Mouse (Mus musculus): Measurements from ENCODE around the gene Sbno2.

DNA sequence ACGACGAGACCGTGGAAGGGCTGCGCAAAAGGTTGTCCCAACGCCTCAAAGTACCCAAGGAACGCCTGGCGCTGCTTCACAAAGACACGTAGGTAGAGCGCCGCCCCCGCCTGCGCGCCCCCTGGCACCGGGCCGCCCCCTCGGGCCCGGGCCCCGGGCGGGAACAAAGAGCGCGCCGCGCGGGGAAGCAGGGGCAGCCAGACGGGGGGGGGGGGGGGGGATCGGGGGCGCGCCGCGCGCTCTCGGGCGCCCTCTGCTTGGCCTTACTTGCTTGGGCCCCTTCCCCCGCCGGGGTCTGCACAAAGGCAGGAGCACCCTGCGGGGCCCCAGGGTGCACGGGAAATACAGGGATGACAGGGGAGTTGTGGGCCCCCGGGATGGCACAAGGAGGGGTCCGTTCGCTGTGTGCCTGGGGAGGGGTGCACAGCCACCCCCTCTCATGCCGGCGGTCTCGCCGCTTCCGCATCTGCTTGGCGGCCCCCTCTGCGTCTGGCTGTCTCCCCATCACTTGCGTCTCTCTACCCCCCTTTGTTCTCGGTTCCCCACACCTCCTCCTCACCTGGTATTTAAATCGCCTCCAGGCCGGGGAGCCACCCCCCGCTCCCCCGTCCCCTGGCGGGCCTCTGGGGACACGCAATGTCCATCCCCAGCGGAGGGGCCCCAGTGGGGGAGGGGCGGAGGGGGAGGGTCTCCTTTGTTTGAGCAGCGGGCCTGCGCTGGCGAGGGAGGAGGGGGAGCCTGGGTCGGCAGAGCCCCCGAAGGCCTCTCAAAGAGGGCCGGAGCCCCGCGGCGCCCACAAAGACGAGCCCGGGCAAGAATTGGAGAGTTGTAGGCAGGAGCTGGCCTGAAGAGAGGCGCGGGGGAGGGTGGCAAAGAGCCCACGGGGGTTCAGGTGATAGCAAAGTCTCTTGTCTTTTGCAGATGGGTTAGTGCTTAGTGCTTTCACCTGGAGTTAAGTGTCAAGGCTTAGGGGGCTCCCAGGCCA, 45.1 kb upstream of the Sbno2 start:
- TF ChIP-seq CTCF (IDR thresholded peaks at IDR 0.05; ENCODE audit: low read depth, low read length) (no peak), EP300 (IDR thresholded peaks at IDR 0.05; ENCODE audit: insufficient read depth, low read depth, low read length) (no peak)
